Mouse (Mus musculus) liver, embryonic 15.5 days (tissue): Measurements from ENCODE around the gene Gm48552. TPM values are rescaled to one million over a fixed set of nuclear protein-coding genes. Genes with fewer than 3 reads are reported as not detected.

Source experiments
- ATAC-seq: fragments of 200-750 bp; cut with Nextera tagmentation; 2 replicates; pipeline ENCODE4 v1.8.0; 2017; ENCODE audit warnings: moderate number of reproducible peaks, mild to moderate bottlenecking, moderate library complexity; ENCODE audit not compliant: insufficient read depth
- H3K27ac ChIP-seq: fragments of 300-500 bp; sonication (generic); replicated peaks from 2 replicates; pipeline ENCODE4 v1.5.1; 2015; ENCODE audit warnings: mild to moderate bottlenecking, inconsistent platforms
- H3K27me3 ChIP-seq: fragments of 300-500 bp; sonication (generic); 2 replicates; pipeline ENCODE4 v1.6.1; 2015; ENCODE audit warnings: mild to moderate bottlenecking, inconsistent platforms
- H3K36me3 ChIP-seq: fragments of 300-500 bp; sonication (generic); replicated peaks from 2 replicates; pipeline ENCODE4 v1.6.1; 2015; ENCODE audit warnings: moderate library complexity, mild to moderate bottlenecking, inconsistent platforms
- H3K4me1 ChIP-seq: fragments of 300-500 bp; sonication (generic); replicated peaks from 2 replicates; pipeline ENCODE4 v1.6.1; 2015; ENCODE audit warnings: inconsistent platforms
- H3K4me2 ChIP-seq: fragments of 300-500 bp; sonication (generic); 2 replicates; pipeline ENCODE4 v1.6.1; 2015; ENCODE audit warnings: moderate library complexity, mild to moderate bottlenecking, inconsistent platforms
- H3K4me3 ChIP-seq: fragments of 300-500 bp; sonication (generic); replicated peaks from 2 replicates; pipeline ENCODE4 v1.5.1; 2015; ENCODE audit warnings: mild to moderate bottlenecking, inconsistent platforms
- H3K9ac ChIP-seq: fragments of 300-500 bp; sonication (generic); 2 replicates; pipeline ENCODE4 v1.6.1; 2015; ENCODE audit warnings: moderate library complexity, mild to moderate bottlenecking, inconsistent platforms
- H3K9me3 ChIP-seq: fragments of 300-500 bp; sonication (generic); replicated peaks from 2 replicates; pipeline ENCODE4 v1.6.1; 2016; ENCODE audit warnings: inconsistent platforms
- WGBS: fragments of 180-500 bp; shearing (Covaris S2); methylation state at CpG from one replicate; pipeline ENCODE4 v1.1.7; 2015; ENCODE audit warnings: mixed read lengths; ENCODE audit not compliant: insufficient replicate concordance; 5-methylcytosine and 5-hydroxymethylcytosine counted together
- polyA plus RNA-seq: library from polyadenylated mRNA; unstranded; fragments of >200 nt; fragmentation: Nextera tagmentation; extraction: Ambion mirVana; gene quantifications from 2 replicates; pipeline ENCODE4 v1.2.1, GENCODE M21; 2015

Gene Gm48552
- polyA plus RNA-seq, 1 experiment from 2014 or later: not detected

- Histone ChIP-seq H3K27me3 (peaks cover 11% of the 10 kb centered on the region), H3K4me3 (peak within 1 kb of the TSS; percentile 90), H3K4me1 (peaks cover 79% of the 10 kb centered on the region), H3K9me3 (no peaks in the 10 kb centered on the region), H3K4me2 (peak within 1 kb of the TSS; percentile 96), H3K36me3 (peaks cover 25% of the 10 kb centered on the region), H3K9ac (peak within 1 kb of the TSS; percentile 96), H3K27ac (peak within 1 kb of the TSS; percentile 90)
- WGBS: under 1% methylated on average over 54 of the region's 54 CpGs
- ATAC-seq: peak; percentile 91
Measured at GRCm38 (mm10) chr10:81350351-81351063, 38.3 kb upstream of the Gm48552 start, which contains the start of gene Hmg20b. Gene Hmg20b (minus strand): TSS chr10:81350480.

DNA sequence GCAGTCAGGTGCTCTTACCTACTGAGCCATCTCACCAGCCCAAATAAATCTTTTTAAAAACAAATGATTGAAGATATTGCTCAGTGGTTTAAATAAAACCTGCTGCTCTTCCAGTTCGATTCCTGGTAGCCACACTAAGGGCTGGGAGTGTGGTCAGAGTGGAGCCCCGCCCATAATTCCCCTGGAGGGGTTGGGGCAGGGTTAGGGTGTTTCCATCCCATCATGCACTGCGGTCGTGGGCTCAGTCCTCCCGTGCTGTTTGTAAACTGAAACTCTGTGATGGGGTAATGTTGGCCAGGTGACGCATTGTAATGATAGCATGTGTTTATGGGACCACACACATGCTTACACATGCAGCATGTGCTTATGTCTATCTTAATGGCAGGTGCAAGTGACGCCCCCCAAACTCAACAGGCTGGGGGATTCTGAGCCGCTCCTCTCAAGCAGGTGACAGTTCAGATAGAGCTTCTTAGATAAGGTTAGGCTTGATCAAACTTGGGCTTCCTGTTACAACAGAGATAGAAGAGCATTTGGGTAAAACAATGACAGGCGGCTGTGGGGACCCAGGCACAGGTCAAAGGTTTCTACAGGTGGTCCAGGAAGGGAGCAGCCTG, 37.0 kb upstream of the Gm48552 start:
- Histone ChIP-seq H3K27me3 (no peaks in the 10 kb centered on the region), H3K4me2 (peak overlapping the region; percentile 80), H3K4me3 (peak overlapping the region; percentile 90), H3K4me1 (peaks cover 82% of the 10 kb centered on the region), H3K9ac (peak overlapping the region; percentile 52), H3K27ac (peak overlapping the region; percentile 83), H3K9me3 (no peaks in the 10 kb centered on the region), H3K36me3 (peaks cover 19% of the 10 kb centered on the region)
- no peak for ATAC-seq
- WGBS: 4% methylated on average over 9 of the region's 9 CpGs

DNA sequence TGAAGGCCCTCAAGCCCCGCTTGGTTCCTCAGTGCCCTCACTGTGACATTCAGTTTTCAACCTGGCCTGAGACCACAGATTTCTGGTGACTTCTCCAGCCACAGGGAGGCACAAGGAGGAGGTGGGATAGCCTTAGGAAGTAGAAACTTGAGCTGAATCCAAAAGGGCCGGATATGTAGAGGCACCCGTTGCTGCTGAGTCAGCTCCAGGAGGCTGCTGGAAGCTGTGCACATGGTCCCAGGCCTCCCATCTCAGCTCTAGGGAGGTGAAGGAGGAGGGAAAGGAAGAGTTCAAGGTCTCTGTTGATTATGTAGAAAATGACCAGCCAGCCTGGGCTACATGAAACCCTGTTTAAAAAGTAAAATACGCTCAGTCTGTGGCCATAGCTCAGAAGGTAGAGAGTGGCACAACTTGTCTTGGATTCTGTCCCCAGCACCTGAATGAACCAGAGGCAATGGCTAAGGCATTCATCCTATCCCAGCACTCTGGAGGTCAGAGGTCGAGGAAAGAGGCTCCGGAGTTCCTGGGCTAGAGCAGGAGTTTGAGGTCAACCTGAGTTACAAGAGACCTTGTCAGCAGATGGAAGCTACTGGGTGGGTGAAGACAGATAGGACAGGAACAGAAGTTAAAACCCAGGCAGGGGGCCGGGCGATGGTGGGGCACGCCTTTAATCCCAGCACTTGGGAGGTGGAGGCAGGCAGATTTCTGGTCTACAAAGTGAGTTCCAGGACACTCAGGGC, 33.9 kb upstream of the Gm48552 start:
- Histone ChIP-seq H3K9me3 (no peaks in the 10 kb centered on the region), H3K27me3 (no peaks in the 10 kb centered on the region), H3K4me2 (no peak overlapping the region), H3K9ac (no peak overlapping the region), H3K4me1 (peaks cover 78% of the 10 kb centered on the region), H3K27ac (no peak overlapping the region; the same call in 1 of the 2 replicates), H3K4me3 (no peak overlapping the region), H3K36me3 (peaks cover 6% of the 10 kb centered on the region)
- WGBS: 70% methylated on average over 9 of the region's 9 CpGs
- ATAC-seq: no peak

DNA sequence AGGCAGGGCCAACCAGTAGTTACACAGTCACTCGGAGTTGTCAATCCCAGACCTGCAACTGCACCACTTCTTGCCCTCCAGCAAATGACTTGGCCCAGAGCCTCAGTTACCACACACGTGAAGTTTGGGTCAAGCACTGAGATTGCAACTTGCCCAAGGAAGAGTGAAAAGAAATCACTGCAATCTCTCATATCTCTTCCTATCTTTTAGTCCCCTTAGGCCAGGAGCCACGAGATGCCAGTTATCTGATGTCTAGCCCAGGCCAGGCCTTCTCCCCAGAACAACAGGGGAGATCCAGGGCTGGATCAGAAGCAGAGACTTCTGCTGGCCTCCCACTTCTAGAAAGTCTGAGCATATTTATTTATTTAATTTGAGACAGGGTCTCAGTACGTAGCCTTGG, 33.3 kb upstream of the Gm48552 start:
- H3K36me3 ChIP-seq: peaks cover 12% of the 10 kb centered on the region
- no peak overlapping the region for H3K27ac ChIP-seq
- no peaks in the 10 kb centered on the region for H3K27me3 ChIP-seq
- WGBS: 46% methylated on average over 4 of the region's 4 CpGs
- peaks cover 82% of the 10 kb centered on the region for H3K4me1 ChIP-seq
- ATAC-seq: no peak
- H3K9ac ChIP-seq: no peak overlapping the region
- H3K4me3 ChIP-seq: no peak overlapping the region
- no peak overlapping the region for H3K4me2 ChIP-seq
- no peaks in the 10 kb centered on the region for H3K9me3 ChIP-seq

DNA sequence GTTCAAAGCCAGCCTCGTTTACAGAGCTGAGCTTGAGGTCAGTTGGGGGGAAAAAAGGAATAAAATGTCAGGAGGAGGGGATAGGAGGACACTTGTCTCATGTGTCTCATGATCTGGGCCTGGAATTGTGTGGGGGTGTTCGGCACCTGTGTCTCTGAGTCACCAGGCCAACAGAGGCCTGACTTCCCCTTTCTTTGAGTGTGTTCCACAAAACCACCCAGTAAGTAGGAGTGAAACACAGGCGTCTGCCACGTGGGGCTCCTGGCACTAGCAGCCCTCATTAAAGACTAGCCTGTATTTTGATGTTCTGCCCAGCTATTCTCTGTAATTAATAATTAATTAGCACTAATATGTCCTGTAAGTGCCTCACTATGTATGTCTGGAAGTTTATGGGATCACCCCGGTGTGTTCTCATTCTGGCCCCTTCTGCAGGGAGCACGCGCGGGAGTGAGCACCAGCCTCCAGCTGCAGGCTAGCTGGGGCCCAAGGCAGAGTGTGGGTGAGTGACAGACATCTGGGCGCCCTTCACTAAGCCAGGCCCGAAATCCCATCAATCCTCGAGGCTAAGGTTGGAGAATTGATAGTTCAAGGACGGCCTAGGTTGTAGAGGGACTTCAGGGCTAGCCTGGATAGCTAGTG, 32.3 kb upstream of the Gm48552 start:
- Histone ChIP-seq H3K27me3 (no peaks in the 10 kb centered on the region), H3K4me2 (peak overlapping the region; percentile 97), H3K9me3 (no peaks in the 10 kb centered on the region), H3K9ac (peak overlapping the region; percentile 100), H3K4me1 (peaks cover 84% of the 10 kb centered on the region), H3K27ac (peak overlapping the region; percentile 74), H3K36me3 (peaks cover 21% of the 10 kb centered on the region), H3K4me3 (peak overlapping the region; percentile 97)
- 26% methylated on average over 12 of the region's 12 CpGs for WGBS
- ATAC-seq: no peak

DNA sequence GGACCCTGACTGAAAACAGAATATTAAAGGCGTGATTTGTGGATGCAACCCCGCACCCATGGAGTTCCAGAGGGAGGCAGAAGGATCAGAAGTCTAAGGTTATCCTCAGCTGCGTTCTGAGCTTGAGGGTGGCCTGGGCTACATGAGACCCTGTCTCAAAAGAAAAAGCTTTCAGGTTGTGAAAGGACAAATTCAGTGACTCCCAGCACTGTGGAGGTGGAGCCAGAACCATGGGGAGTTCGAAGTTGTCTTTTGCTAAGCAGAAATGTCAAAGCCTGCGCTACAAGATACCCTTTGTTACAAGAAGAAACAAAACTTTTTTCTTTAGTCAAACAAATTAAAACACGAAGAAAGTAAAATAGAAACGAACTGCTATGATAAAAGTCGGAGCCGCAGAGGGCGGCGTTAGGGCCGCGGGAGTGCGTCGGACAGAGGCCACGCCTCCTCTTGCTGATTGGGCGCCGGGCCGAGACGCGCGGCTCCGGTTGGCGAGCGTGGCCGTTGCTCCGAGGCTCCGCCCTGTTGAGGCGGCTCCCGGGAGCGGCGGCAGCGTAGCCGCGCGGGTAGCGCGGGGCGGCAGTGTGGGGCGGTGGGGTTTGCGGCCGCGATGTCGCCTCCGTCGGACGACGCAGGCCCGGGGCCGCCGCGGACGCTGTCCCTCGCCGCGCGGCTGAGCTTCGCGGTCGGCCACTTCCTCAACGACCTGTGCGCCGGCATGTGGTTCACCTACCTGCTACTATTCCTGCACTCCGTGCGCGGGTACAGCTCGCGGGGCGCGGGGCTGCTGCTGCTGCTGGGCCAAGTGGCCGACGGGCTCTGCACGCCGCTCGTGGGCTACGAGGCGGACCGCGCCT, 31.6 kb upstream of the Gm48552 start, which contains the start of gene Mfsd12:
Mfsd12 (plus strand) TSS at position 501 of the 854 bp plus-strand sequence.
- ATAC-seq: peak; percentile 85
- WGBS: 1% methylated on average over 75 of the region's 79 CpGs
- Histone ChIP-seq H3K9me3 (no peaks in the 10 kb centered on the region), H3K4me1 (peaks cover 84% of the 10 kb centered on the region), H3K27ac (peak within 1 kb of the TSS; percentile 96), H3K4me2 (peak within 1 kb of the TSS; percentile 97), H3K4me3 (peak within 1 kb of the TSS; percentile 97), H3K36me3 (peaks cover 29% of the 10 kb centered on the region), H3K9ac (peak within 1 kb of the TSS; percentile 100), H3K27me3 (no peaks in the 10 kb centered on the region)

GRCm38 (mm10) chr10:81358209-81358608, 30.6 kb upstream of the Gm48552 start:
- H3K9ac ChIP-seq: peak overlapping the region; percentile 100
- H3K9me3 ChIP-seq: no peaks in the 10 kb centered on the region
- H3K4me2 ChIP-seq: peak overlapping the region; percentile 97
- ATAC-seq: no peak
- H3K4me3 ChIP-seq: peak overlapping the region; percentile 97
- H3K4me1 ChIP-seq: peaks cover 86% of the 10 kb centered on the region
- WGBS: 20% methylated on average over 4 of the region's 4 CpGs
- peak overlapping the region; percentile 96 for H3K27ac ChIP-seq
- no peaks in the 10 kb centered on the region for H3K27me3 ChIP-seq
- H3K36me3 ChIP-seq: peaks cover 37% of the 10 kb centered on the region

DNA sequence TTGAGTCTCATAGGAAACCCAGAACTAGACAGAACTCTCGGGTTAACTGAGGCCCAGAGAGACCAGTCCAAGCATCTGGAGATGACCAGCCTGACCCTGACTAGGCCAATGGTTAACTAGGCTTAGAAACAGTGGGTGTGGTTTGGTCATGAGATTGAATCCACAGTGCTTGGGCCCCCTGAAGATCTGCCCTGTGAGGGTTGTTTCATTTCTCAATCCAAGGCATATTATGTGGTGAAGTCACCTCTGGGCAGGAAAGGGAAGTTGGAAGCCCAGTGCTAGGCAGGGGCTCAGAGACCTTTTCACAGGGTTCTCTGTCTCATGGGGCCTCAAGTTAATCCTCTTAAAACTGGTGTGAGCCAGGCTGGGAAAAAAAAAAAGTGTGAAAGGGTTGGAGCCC, 30.0 kb upstream of the Gm48552 start:
- peaks cover 92% of the 10 kb centered on the region for H3K4me1 ChIP-seq
- 37% methylated on average over 1 of the region's 1 CpGs for WGBS
- no peak for ATAC-seq

DNA sequence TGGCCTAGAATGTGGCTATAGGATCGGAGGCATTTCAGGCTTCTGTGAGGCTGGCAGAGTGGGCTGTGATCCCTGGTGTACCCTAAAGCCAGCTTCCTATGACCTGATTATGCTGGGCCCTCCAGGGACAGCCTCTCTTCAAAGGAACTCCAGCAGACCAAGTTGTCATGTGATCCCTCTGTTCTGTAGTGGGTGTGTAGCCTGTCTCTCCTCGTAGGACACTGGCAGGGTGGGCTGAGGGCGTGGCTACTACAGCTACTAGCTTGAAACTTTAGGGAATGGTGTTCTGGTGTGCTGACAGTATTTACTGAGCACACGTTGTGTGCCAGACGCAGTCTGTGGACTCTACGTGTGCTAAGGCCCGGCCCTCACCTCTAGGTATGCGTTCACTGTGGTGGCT, 28.1 kb upstream of the Gm48552 start:
- Histone ChIP-seq H3K9ac (peak overlapping the region; percentile 58), H3K9me3 (no peaks in the 10 kb centered on the region), H3K4me2 (peak overlapping the region; percentile 97), H3K4me1 (peaks cover 96% of the 10 kb centered on the region), H3K4me3 (no peak overlapping the region), H3K36me3 (peaks cover 55% of the 10 kb centered on the region), H3K27ac (peak overlapping the region; percentile 96), H3K27me3 (no peaks in the 10 kb centered on the region)
- 67% methylated on average over 8 of the region's 8 CpGs for WGBS
- no peak for ATAC-seq

More for the DNA sequence above, 30.0 kb upstream of the Gm48552 start:
- H3K9me3 ChIP-seq: no peaks in the 10 kb centered on the region
- H3K36me3 ChIP-seq: peaks cover 44% of the 10 kb centered on the region
- H3K27me3 ChIP-seq: no peaks in the 10 kb centered on the region
- peak overlapping the region; percentile 97 for H3K4me3 ChIP-seq
- H3K27ac ChIP-seq: peak overlapping the region; percentile 96
- H3K9ac ChIP-seq: peak overlapping the region; percentile 100
- peak overlapping the region; percentile 97 for H3K4me2 ChIP-seq

- peaks cover 70% of the 10 kb centered on the region for H3K36me3 ChIP-seq
- no peaks in the 10 kb centered on the region for H3K9me3 ChIP-seq
- H3K4me2 ChIP-seq: peak overlapping the region; percentile 97
- peak overlapping the region; percentile 4 for H3K4me3 ChIP-seq
- WGBS: 18% methylated on average over 12 of the region's 12 CpGs
- peaks cover 99% of the 10 kb centered on the region for H3K4me1 ChIP-seq
- H3K27ac ChIP-seq: peak overlapping the region; percentile 96
- H3K9ac ChIP-seq: peak overlapping the region; percentile 58
- ATAC-seq: peak; percentile 85
- H3K27me3 ChIP-seq: no peaks in the 10 kb centered on the region
Measured at GRCm38 (mm10) chr10:81362336-81362949, 26.4 kb upstream of the Gm48552 start.
